ENCODE assay signal across 35 mouse cellular contexts in the genomic region with DNA sequence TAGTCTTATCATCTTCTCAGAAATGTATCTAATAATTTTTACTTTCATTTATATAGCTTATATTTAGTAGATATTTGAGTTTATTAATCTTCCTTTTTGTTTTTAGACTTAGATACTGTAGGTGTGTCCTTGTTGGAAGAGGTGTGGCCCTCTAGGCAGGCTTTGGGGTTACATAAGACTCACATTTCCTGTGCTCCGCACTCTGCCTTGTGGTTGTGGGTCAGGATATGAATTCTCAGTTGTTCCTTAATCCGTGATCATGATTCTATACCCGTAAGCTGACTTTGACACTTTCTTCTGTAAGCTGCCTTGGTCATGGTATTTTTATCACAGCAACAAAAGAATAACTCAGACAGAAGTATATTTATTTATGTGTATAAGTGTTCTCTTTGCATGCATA. TPM values are rescaled to one million over a fixed set of nuclear protein-coding genes. Genes with fewer than 3 reads are reported as not detected.
A peak's percentile ranks its signal among the peaks of the same experiment; 100 is the strongest.
DNase-seq lines count a peak whose midpoint lies in the region; ATAC-seq lines count a peak whose summit lies in the region.
"Had no signal": no experiment of that assay in that cellular context is flagged by ENCODE, and none has a peak within 500 bp of the region (broad histone marks: within the 10 kb centered on the region; RNA-seq: fewer than 3 reads in every experiment).

No protein-coding gene starts in this region.

- peak; percentile 83 for ATAC-seq in monocyte, adult 5-6 weeks (replicated peaks; ENCODE audit: insufficient number of reproducible peaks, low FRiP score, low TSS enrichment, poor library complexity, severe bottlenecking)
- no peak for ATAC-seq in forebrain, embryonic 11.5 days (replicated peaks; ENCODE audit: low FRiP score)
- ATAC-seq in hindbrain, embryonic 12.5 days (ENCODE audit: low FRiP score), result no peak
- ATAC-seq: forebrain, embryonic 15.5 days; liver, embryonic 12.5 days; liver, postnatal 0 days; lung, postnatal 0 days; midbrain, embryonic 16.5 days had no signal

- DNase-seq in 416B (ENCODE audit: low read depth), result peak; percentile 88
- peak; percentile 46 for DNase-seq in T-cell, adult 2 months (ENCODE audit: low spot score)
- DNase-seq in induced T-regulatory cell, adult 2 months (ENCODE audit: low read depth), result peak; percentile 55
- no peak for DNase-seq in thymus, postnatal 25 days
- no peak for DNase-seq in ovary, adult 18-20 months (ENCODE audit: low spot score)
- DNase-seq in forebrain, embryonic 11.5 days (ENCODE audit: low spot score), result no peak
- DNase-seq: adrenal gland, postnatal 10 days; cerebellum, adult 11 months; cerebellum, adult 9-10 months; cerebellum, postnatal 36 days; embryo, embryonic 11 days; gastrocnemius, adult 2 months; gastrocnemius, postnatal 36 days; heart, adult 2 months; kidney, adult 18-20 months; kidney, postnatal 36 days; left cerebral cortex, postnatal 4 days; liver, postnatal 0 days; retina, postnatal 1 day; right cerebral cortex, postnatal 14 days; thymus, postnatal 36 days had no signal

- no peaks in the 10 kb centered on the region for H3K4me1 ChIP-seq in forebrain, embryonic 11.5 days (replicated peaks; ENCODE audit: control insufficient read depth, insufficient read depth, low read length)
- no peaks in the 10 kb centered on the region for H3K4me1 ChIP-seq in hindbrain, embryonic 12.5 days
- H3K4me1 ChIP-seq: embryonic facial prominence, embryonic 12.5 days; forebrain, embryonic 15.5 days; hindbrain, embryonic 13.5 days; kidney, embryonic 15.5 days; liver, embryonic 12.5 days had no signal

- H3K9me3 ChIP-seq in forebrain, embryonic 11.5 days (ENCODE audit: control insufficient read depth, low read length), result no peaks in the 10 kb centered on the region
- no peaks in the 10 kb centered on the region for H3K9me3 ChIP-seq in hindbrain, embryonic 12.5 days (replicated peaks)
- H3K9me3 ChIP-seq: embryonic facial prominence, embryonic 12.5 days; forebrain, embryonic 15.5 days; hindbrain, embryonic 13.5 days; kidney, embryonic 15.5 days; liver, embryonic 12.5 days; neural tube, embryonic 13.5 days had no signal

- no peak overlapping the region for H3K4me3 ChIP-seq in forebrain, embryonic 11.5 days (ENCODE audit: low read depth, low read length)
- no peak overlapping the region for H3K4me3 ChIP-seq in hindbrain, embryonic 12.5 days
- H3K4me3 ChIP-seq: embryonic facial prominence, embryonic 12.5 days; forebrain, embryonic 15.5 days; gastrocnemius, adult 2 months; heart, adult 2 months; hindbrain, embryonic 13.5 days; kidney, embryonic 15.5 days; layer of hippocampus, adult 2 months; liver, embryonic 12.5 days; myocyte; neural tube, embryonic 13.5 days had no signal

- no peak overlapping the region for H3K27ac ChIP-seq in forebrain, embryonic 11.5 days (ENCODE audit: low read depth, low read length)
- no peak overlapping the region for H3K27ac ChIP-seq in hindbrain, embryonic 12.5 days
- H3K27ac ChIP-seq: embryonic facial prominence, embryonic 12.5 days; forebrain, embryonic 15.5 days; gastrocnemius, adult 2 months; heart, adult 2 months; hindbrain, embryonic 13.5 days; kidney, embryonic 15.5 days; layer of hippocampus, adult 2 months; liver, embryonic 12.5 days; macrophage; neural tube, embryonic 13.5 days had no signal

- no peak overlapping the region for H3K4me2 ChIP-seq in forebrain, embryonic 11.5 days (ENCODE audit: low read depth, low read length, severe bottlenecking)
- no peak overlapping the region for H3K4me2 ChIP-seq in hindbrain, embryonic 12.5 days (replicated peaks)
- H3K4me2 ChIP-seq: embryonic facial prominence, embryonic 12.5 days; forebrain, embryonic 15.5 days; hindbrain, embryonic 13.5 days; kidney, embryonic 15.5 days; liver, embryonic 12.5 days; midbrain, embryonic 11.5 days; neural tube, embryonic 13.5 days had no signal

- no peak overlapping the region for H3K9ac ChIP-seq in forebrain, embryonic 11.5 days (ENCODE audit: low read length)
- H3K9ac ChIP-seq in hindbrain, embryonic 12.5 days, result no peak overlapping the region
- H3K9ac ChIP-seq: embryonic facial prominence, embryonic 12.5 days; forebrain, embryonic 15.5 days; hindbrain, embryonic 13.5 days; kidney, embryonic 15.5 days; liver, embryonic 12.5 days; liver, postnatal 0 days; neural tube, embryonic 13.5 days had no signal

- WGBS in forebrain, embryonic 11.5 days, result 89% methylated on average over 3 of the region's 3 CpGs
- WGBS in hindbrain, embryonic 12.5 days, result 82% methylated on average over 3 of the region's 3 CpGs

- H3K36me3 ChIP-seq in forebrain, embryonic 11.5 days (ENCODE audit: control insufficient read depth, insufficient read depth, low read length), result no peaks in the 10 kb centered on the region
- no peaks in the 10 kb centered on the region for H3K36me3 ChIP-seq in hindbrain, embryonic 12.5 days
- H3K36me3 ChIP-seq: embryonic facial prominence, embryonic 12.5 days; forebrain, embryonic 15.5 days; hindbrain, embryonic 13.5 days; kidney, embryonic 15.5 days; liver, embryonic 12.5 days; neural tube, embryonic 13.5 days had no signal

- H3K27me3 ChIP-seq in forebrain, embryonic 11.5 days (ENCODE audit: control insufficient read depth, insufficient read depth, low read length), result no peaks in the 10 kb centered on the region
- H3K27me3 ChIP-seq in hindbrain, embryonic 12.5 days, result no peaks in the 10 kb centered on the region
- H3K27me3 ChIP-seq: embryonic facial prominence, embryonic 12.5 days; forebrain, embryonic 15.5 days; hindbrain, embryonic 13.5 days; liver, embryonic 12.5 days; neural tube, embryonic 13.5 days had no signal

RNA-seq across cellular contexts. Expression of gene St8sia4, which starts 6.7 kb away (rescaled TPM):
- total RNA-seq in monocyte, adult 5-6 weeks (2017), result 149 to 177 TPM (median 157 TPM) in 3 replicates
- polyA plus RNA-seq in forebrain, embryonic 11.5 days (2014; fragmentation: Nextera tagmentation; extraction: Ambion mirVana), result 12.1 and 15.2 TPM in 2 replicates
- polyA plus RNA-seq in hindbrain, embryonic 12.5 days (2016; fragmentation: Nextera tagmentation; extraction: Ambion mirVana), result 25.9 and 26.1 TPM in 2 replicates

Comparison
In these comparisons a context has a peak if more than half of its experiments do, and no peak if none do; other contexts are left out.
1. DNase-seq: peak in 416B (single experiment), T-cell, adult 2 months (single experiment) and induced T-regulatory cell, adult 2 months (single experiment); none in thymus, postnatal 25 days (single experiment), ovary, adult 18-20 months (single experiment) and forebrain, embryonic 11.5 days (single experiment).